Mouse (Mus musculus): Measurements from ENCODE around the gene Plet1.

DNA sequence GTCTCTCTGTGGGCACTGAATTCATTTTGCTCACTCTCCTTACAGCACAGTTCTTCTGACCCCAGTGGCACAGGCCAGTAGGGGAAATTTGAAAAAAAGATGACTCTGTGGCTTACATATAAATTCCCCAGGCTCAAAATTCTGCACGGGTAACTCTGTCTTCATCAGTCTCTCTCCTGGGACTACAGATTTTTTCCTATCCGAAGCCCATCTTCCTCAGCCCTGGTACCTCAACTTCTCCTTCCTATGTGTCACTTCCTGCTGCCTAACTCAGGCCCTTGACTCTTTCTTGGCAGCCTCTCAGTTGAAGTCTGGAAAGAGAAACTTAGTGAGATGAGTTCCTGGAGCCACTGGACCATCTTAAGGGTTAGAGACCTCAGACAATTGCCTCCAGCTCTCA is 59.2 kb downstream of the Plet1 start:
- no peak for TF ChIP-seq CTCF (IDR thresholded peaks at IDR 0.05; ENCODE audit: extremely low read depth, insufficient read length, insufficient replicate concordance, low read depth, low read length)
- no peak for TF ChIP-seq POLR2A (IDR thresholded peaks at IDR 0.05; ENCODE audit: low read depth, low read length)

All from small intestine, adult 2 months (tissue).